Mouse (Mus musculus) heart, embryonic 13.5 days (tissue): ENCODE data around the gene Tyro3. TPM values are rescaled to one million over a fixed set of nuclear protein-coding genes. Genes with fewer than 3 reads are reported as not detected.
A peak's percentile ranks its signal among the peaks of the same experiment; 100 is the strongest.

Experiments used
- ATAC-seq: fragments of 200-750 bp; cut with Nextera tagmentation; 2 replicates; pipeline ENCODE4 v1.8.0; 2017; ENCODE audit warnings: moderate TSS enrichment; ENCODE audit not compliant: insufficient number of reproducible peaks, low FRiP score, low TSS enrichment; ENCODE audit errors: extremely low read depth
- H3K27ac ChIP-seq: fragments of 300-500 bp; sonication (generic); replicated peaks from 2 replicates; pipeline ENCODE4 v1.5.1; 2015; ENCODE audit warnings: moderate library complexity, mild to moderate bottlenecking, inconsistent platforms
- H3K27me3 ChIP-seq: fragments of 300-500 bp; sonication (generic); replicated peaks from 2 replicates; pipeline ENCODE4 v1.6.1; 2015; ENCODE audit warnings: mild to moderate bottlenecking, inconsistent platforms
- H3K36me3 ChIP-seq: fragments of 300-500 bp; sonication (generic); 2 replicates; pipeline ENCODE4 v1.6.1; 2015; ENCODE audit warnings: mild to moderate bottlenecking, inconsistent platforms
- H3K4me1 ChIP-seq: fragments of 300-500 bp; sonication (generic); 2 replicates; pipeline ENCODE4 v1.6.1; 2015; ENCODE audit warnings: inconsistent platforms
- H3K4me2 ChIP-seq: fragments of 300-500 bp; sonication (generic); 2 replicates; pipeline ENCODE4 v1.6.1; 2015; ENCODE audit warnings: inconsistent platforms, mild to moderate bottlenecking, moderate library complexity
- H3K4me3 ChIP-seq: fragments of 300-500 bp; sonication (generic); 2 replicates; pipeline ENCODE4 v1.5.1; 2015; ENCODE audit warnings: moderate library complexity, mild to moderate bottlenecking, inconsistent platforms
- H3K9ac ChIP-seq: fragments of 300-500 bp; sonication (generic); 2 replicates; pipeline ENCODE4 v1.6.1; 2015; ENCODE audit warnings: inconsistent platforms, mild to moderate bottlenecking, moderate library complexity
- H3K9me3 ChIP-seq: fragments of 300-500 bp; sonication (generic); 2 replicates; pipeline ENCODE4 v1.6.1; 2016; ENCODE audit warnings: inconsistent platforms
- WGBS: fragments of 180-500 bp; shearing (Covaris S2); methylation state at CpG from one replicate; pipeline ENCODE4 v1.1.7; 2015; ENCODE audit warnings: mixed read lengths; 5-methylcytosine and 5-hydroxymethylcytosine counted together
- polyA plus RNA-seq: library from polyadenylated mRNA; unstranded; fragments of >200 nt; fragmentation: Nextera tagmentation; extraction: Ambion mirVana; gene quantifications from 2 replicates; pipeline ENCODE4 v1.2.1, GENCODE M21; 2015

Tyro3 gene
- polyA plus RNA-seq, 1 experiment from 2014 or later = 7.9 TPM

DNA sequence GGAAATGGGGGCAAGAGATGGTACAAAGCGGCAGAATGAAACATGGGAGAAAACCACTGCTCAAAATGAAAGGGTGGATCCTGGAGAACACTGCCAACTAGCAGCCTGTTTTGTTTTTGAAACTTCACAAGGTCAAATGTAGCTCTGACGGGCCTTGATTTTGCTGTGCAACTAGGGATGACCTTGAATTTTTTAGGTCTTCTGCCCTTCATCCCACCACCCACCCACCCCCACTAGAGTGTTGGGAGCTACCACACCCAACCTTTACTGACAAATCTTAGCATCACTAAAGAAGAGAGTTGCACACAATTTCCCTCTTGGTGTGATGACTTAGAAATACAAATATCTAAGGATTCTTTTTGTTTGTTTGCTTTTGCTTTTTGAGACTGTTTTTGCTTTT, 7.5 kb upstream of the Tyro3 start:
- no peak overlapping the region for H3K27ac ChIP-seq
- no peak for ATAC-seq
- no peak overlapping the region for H3K4me2 ChIP-seq
- H3K4me3 ChIP-seq = no peak overlapping the region
- H3K36me3 ChIP-seq = peaks cover 6% of the 10 kb centered on the region; the same call in 1 of the 2 replicates
- H3K9me3 ChIP-seq = no peaks in the 10 kb centered on the region
- H3K9ac ChIP-seq = no peak overlapping the region
- peaks cover 14% of the 10 kb centered on the region for H3K4me1 ChIP-seq
- WGBS = 72% methylated on average over 2 of the region's 2 CpGs
- peaks cover 4% of the 10 kb centered on the region; the same call in 1 of the 2 replicates for H3K27me3 ChIP-seq

DNA sequence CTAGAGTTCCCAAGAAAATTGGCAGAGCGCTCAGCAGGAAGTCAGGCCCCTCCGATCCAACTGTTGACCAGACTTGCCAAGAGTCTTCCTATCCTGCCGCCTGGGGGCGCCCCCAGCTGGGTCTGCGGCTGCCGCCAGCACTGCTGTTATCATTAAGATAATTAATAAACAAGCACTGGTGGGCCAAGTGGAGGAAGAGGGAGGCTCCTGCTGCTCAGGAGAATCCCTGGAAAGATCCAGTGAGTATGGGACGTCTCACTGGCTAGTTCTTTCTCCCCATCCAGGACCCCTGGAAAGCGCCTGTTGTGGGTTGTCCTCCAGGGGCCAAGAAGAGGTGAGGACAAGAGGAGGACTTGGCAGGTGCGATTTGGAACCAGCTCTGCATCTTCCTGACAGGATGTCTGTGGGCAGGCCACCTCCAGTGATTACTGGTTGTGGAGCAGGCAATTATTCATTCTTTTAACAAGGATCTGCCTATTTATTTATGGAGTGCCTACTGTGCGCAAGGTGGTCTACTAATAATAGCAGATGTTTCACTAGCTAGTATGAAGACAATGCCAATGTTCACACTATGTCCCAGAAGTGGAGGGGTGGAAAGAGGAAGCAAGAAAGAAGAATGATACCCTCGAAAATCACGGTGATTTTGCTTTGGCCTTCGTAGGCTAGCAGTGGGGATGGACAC, 854 bp downstream of the Tyro3 start:
- WGBS = 9% methylated on average over 13 of the region's 13 CpGs
- Histone ChIP-seq H3K9ac (no peak overlapping the region), H3K36me3 (no peaks in the 10 kb centered on the region), H3K27ac (peak overlapping the region; percentile 8; the same call in 1 of the 2 replicates), H3K4me2 (peak overlapping the region; percentile 99), H3K9me3 (no peaks in the 10 kb centered on the region), H3K27me3 (peaks cover 48% of the 10 kb centered on the region), H3K4me3 (no peak overlapping the region; the same call in 1 of the 2 replicates), H3K4me1 (peaks cover 48% of the 10 kb centered on the region)
- no peak for ATAC-seq

DNA sequence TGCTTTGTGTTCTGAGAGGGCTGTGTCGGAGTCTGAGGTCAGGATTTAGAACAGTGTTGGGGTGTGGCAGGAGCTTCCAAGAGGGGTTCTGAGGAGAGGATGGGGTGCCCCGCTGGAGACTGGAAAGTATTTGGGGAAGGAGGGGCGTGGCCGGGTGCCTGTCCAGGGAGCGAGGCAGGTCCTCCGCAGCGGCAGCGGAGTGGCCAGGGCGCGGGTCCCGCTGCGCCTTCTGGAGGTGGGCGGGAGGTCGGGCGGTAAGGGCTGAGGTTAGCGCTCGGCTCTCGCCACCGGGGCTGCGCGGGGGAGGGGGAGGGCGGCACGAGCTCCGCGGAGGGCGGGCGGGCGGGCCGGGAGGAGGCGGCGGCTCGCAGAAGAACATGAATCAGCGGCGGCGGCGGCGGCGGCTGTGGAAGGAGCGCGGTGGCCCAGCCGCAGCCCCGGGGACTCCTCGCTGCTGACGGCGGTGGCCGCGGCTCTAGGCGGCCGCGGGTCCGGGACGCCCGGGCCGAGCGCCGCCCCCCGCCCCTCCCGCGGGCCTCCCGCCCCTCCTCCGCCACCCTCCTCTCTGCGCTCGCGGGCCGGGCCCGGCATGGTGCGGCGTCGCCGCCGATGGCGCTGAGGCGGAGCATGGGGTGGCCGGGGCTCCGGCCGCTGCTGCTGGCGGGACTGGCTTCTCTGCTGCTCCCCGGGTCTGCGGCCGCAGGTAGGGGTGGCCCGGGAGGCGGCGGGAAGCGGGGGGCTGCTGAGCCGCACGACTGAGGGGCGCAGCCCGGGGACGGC, 1.8 kb downstream of the Tyro3 start:
- no peaks in the 10 kb centered on the region for H3K36me3 ChIP-seq
- H3K4me1 ChIP-seq = peaks cover 57% of the 10 kb centered on the region
- H3K27me3 ChIP-seq = peaks cover 53% of the 10 kb centered on the region
- peak overlapping the region; percentile 80 for H3K4me3 ChIP-seq
- H3K9me3 ChIP-seq = no peaks in the 10 kb centered on the region
- H3K9ac ChIP-seq = peak overlapping the region; percentile 92
- WGBS = 0% methylated on average over 27 of the region's 89 CpGs
- peak overlapping the region; percentile 99 for H3K4me2 ChIP-seq
- ATAC-seq = peak; percentile 50; the same call in 1 of the 2 replicates
- H3K27ac ChIP-seq = peak overlapping the region; percentile 32; the same call in 1 of the 2 replicates

- H3K9ac ChIP-seq = peak overlapping the region; percentile 92
- H3K4me1 ChIP-seq = peaks cover 64% of the 10 kb centered on the region
- WGBS = 3% methylated on average over 24 of the region's 27 CpGs
- peak overlapping the region; percentile 99 for H3K4me2 ChIP-seq
- ATAC-seq = no peak
- no peaks in the 10 kb centered on the region for H3K9me3 ChIP-seq
- H3K27me3 ChIP-seq = peaks cover 51% of the 10 kb centered on the region
- peak overlapping the region; percentile 80 for H3K4me3 ChIP-seq
- H3K36me3 ChIP-seq = no peaks in the 10 kb centered on the region
- H3K27ac ChIP-seq = peak overlapping the region; percentile 32; the same call in 1 of the 2 replicates
These were observed 2.5 kb downstream of the Tyro3 start for GRCm38 (mm10) chr2:119799961-119800550.

- H3K27ac ChIP-seq = no peak overlapping the region
- no peaks in the 10 kb centered on the region for H3K9me3 ChIP-seq
- peak overlapping the region; percentile 99 for H3K4me2 ChIP-seq
- H3K4me1 ChIP-seq = peaks cover 70% of the 10 kb centered on the region
- H3K4me3 ChIP-seq = peak overlapping the region; percentile 80
- peak overlapping the region; percentile 92 for H3K9ac ChIP-seq
- peaks cover 49% of the 10 kb centered on the region for H3K27me3 ChIP-seq
- H3K36me3 ChIP-seq = no peaks in the 10 kb centered on the region; the same call in 1 of the 2 replicates
- 57% methylated on average over 15 of the region's 15 CpGs for WGBS
- ATAC-seq = no peak
These were observed 3.6 kb downstream of the Tyro3 start for GRCm38 (mm10) chr2:119800876-119801846.

DNA sequence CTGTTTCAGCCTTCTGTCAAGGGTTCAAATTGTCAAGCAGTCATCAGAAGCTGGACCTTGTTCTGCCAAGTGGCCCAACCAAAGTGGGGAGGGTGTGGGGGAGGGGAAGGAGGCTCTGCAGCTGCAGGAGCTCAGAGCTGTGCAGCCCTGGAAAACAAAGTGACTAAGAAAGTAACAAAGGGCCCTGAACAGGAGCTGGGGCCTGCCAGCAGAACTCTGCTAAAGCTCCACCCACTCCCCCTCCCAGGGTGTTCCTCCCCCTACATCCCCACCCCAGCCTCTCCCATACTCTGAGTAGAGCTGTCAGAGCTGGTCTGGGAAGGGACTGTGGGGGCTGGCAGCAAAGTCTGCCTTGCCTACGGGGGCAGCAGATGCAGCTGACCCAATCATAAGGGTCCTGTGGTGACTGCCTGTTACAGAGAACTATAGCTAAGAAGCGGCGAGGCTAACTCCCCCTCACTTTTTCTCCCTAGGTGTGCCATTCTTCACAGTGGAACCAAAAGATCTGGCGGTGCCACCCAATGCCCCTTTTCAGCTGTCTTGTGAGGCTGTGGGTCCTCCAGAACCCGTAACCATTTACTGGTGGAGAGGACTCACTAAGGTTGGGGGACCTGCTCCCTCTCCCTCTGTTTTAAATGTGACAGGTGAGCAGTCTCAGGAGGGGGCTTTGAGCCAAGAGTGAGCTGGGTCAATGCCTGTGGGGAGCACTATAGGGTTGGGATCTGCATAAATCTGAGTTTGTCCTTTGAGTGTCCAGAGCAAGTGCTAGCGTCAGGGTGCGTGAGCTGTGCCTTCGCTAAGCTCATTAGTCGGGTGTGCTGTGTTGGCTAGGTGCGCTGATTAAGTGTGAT, 5.5 kb downstream of the Tyro3 start:
- no peak overlapping the region for H3K4me2 ChIP-seq
- H3K27ac ChIP-seq = peak overlapping the region; percentile 29; the same call in 1 of the 2 replicates
- H3K4me1 ChIP-seq = peaks cover 60% of the 10 kb centered on the region
- no peaks in the 10 kb centered on the region for H3K9me3 ChIP-seq
- H3K27me3 ChIP-seq = peaks cover 30% of the 10 kb centered on the region
- peak overlapping the region; percentile 37; the same call in 1 of the 2 replicates for H3K9ac ChIP-seq
- ATAC-seq = no peak
- H3K4me3 ChIP-seq = no peak overlapping the region
- 55% methylated on average over 10 of the region's 10 CpGs for WGBS
- H3K36me3 ChIP-seq = peaks cover 4% of the 10 kb centered on the region; the same call in 1 of the 2 replicates

- Histone ChIP-seq H3K9me3 (no peaks in the 10 kb centered on the region), H3K27me3 (peaks cover 24% of the 10 kb centered on the region), H3K9ac (0 out of 2 replicates have a peak overlapping the region, but pooled peaks have one; percentile 2), H3K27ac (no peak overlapping the region), H3K4me1 (peaks cover 60% of the 10 kb centered on the region), H3K4me2 (no peak overlapping the region), H3K36me3 (peaks cover 4% of the 10 kb centered on the region; the same call in 1 of the 2 replicates), H3K4me3 (no peak overlapping the region)
- no peak for ATAC-seq
- 37% methylated on average over 6 of the region's 6 CpGs for WGBS
These were observed 6.2 kb downstream of the Tyro3 start for GRCm38 (mm10) chr2:119803618-119804274.

DNA sequence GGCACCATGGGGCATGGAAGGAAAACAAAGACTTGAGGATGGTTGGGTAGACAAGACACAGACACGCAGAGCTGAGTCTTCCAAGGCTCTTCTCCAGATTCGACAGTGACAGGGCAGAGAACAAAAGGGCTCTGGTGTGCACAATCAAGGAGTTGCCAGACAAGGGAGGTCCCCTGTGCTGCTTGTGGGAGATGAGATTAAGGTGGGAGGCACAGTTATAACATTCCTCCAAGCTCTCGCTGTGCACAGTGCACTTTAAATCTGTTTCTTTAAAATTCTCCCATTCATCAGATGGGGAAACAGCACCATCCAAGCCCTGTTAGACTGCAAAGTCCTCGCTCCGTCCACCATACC, 6.7 kb downstream of the Tyro3 start:
- peaks cover 61% of the 10 kb centered on the region for H3K4me1 ChIP-seq

GRCm38 (mm10) chr2:119804776-119805175, 7.2 kb downstream of the Tyro3 start:
- Histone ChIP-seq H3K4me2 (no peak overlapping the region), H3K4me1 (peaks cover 62% of the 10 kb centered on the region), H3K27ac (no peak overlapping the region), H3K9me3 (no peaks in the 10 kb centered on the region), H3K4me3 (no peak overlapping the region), H3K36me3 (peaks cover 11% of the 10 kb centered on the region), H3K27me3 (peaks cover 24% of the 10 kb centered on the region), H3K9ac (no peak overlapping the region)
- 45% methylated on average over 9 of the region's 9 CpGs for WGBS
- no peak for ATAC-seq

More for the DNA sequence above, 6.7 kb downstream of the Tyro3 start:
- Histone ChIP-seq H3K9me3 (no peaks in the 10 kb centered on the region), H3K4me2 (no peak overlapping the region), H3K36me3 (peaks cover 6% of the 10 kb centered on the region; the same call in 1 of the 2 replicates), H3K27ac (no peak overlapping the region), H3K27me3 (peaks cover 22% of the 10 kb centered on the region), H3K4me3 (no peak overlapping the region), H3K9ac (no peak overlapping the region)
- no peak for ATAC-seq
- WGBS = 51% methylated on average over 5 of the region's 5 CpGs
